Mouse (Mus musculus) cerebellum, adult 11 months (tissue): ENCODE results near the gene Hid1.
"Not testable (repeated sequence)": the region's sequence is repeated elsewhere in the genome, so short reads cannot be mapped to it uniquely, and the experiment has no call there.

Experiments
- DNase-seq: peaks from one replicate; pipeline ENCODE4 v3.0.0; 2022

The Hid1 gene

GRCm38 (mm10) chr11:115367395-115367944 lies at the start of gene Hid1:
TSS of gene Hid1 (minus strand) at chr11:115367756.
- DNase-seq = peak; percentile 92

- DNase-seq = no peak
Observed at GRCm38 (mm10) chr11:115409556-115409955, 42.0 kb upstream of the Hid1 start.

- no peak for DNase-seq
Observed at GRCm38 (mm10) chr11:115408266-115408920, 40.8 kb upstream of the Hid1 start.

- no peak for DNase-seq
Observed at GRCm38 (mm10) chr11:115406858-115407401, 39.4 kb upstream of the Hid1 start.

GRCm38 (mm10) chr11:115405723-115406122 lies 38.2 kb upstream of the Hid1 start:
- no peak for DNase-seq

- peak; percentile 85 for DNase-seq
Observed at GRCm38 (mm10) chr11:115403338-115404124, 36.0 kb upstream of the Hid1 start, which contains the start of gene Mrpl58. TSS of gene Mrpl58 (plus strand) at chr11:115403752.

- DNase-seq = peak; percentile 73
Observed at GRCm38 (mm10) chr11:115400630-115401391, 33.3 kb upstream of the Hid1 start.

- DNase-seq = no peak
Observed at GRCm38 (mm10) chr11:115400126-115400525, 32.6 kb upstream of the Hid1 start.

GRCm38 (mm10) chr11:115398085-115398484 lies 30.5 kb upstream of the Hid1 start:
- no peak for DNase-seq

GRCm38 (mm10) chr11:115393721-115394325 lies 26.3 kb upstream of the Hid1 start:
- DNase-seq = peak; percentile 77

- no peak for DNase-seq
Observed at GRCm38 (mm10) chr11:115391358-115391757, 23.8 kb upstream of the Hid1 start.

- not testable (repeated sequence) for DNase-seq
Observed at GRCm38 (mm10) chr11:115386859-115387258, 19.3 kb upstream of the Hid1 start.

- DNase-seq = no peak
Observed at GRCm38 (mm10) chr11:115384587-115384986, 17.0 kb upstream of the Hid1 start.

GRCm38 (mm10) chr11:115383701-115384474 lies 16.3 kb upstream of the Hid1 start:
- peak; percentile 51 for DNase-seq

GRCm38 (mm10) chr11:115382891-115383290 lies 15.3 kb upstream of the Hid1 start:
- DNase-seq = peak; percentile 42

- DNase-seq = peak; percentile 90
Observed at GRCm38 (mm10) chr11:115381743-115382539, 14.4 kb upstream of the Hid1 start, which contains the start of gene Cdr2l. TSS of gene Cdr2l (plus strand) at chr11:115381916.

- no peak for DNase-seq
Observed at GRCm38 (mm10) chr11:115381276-115381675, 13.7 kb upstream of the Hid1 start.

- no peak for DNase-seq
Observed at GRCm38 (mm10) chr11:115377854-115378253, 10.3 kb upstream of the Hid1 start.

GRCm38 (mm10) chr11:115377254-115377653 lies 9.7 kb upstream of the Hid1 start:
- DNase-seq = no peak

GRCm38 (mm10) chr11:115376722-115377121 lies 9.2 kb upstream of the Hid1 start:
- DNase-seq = no peak
